Mouse (Mus musculus) embryonic facial prominence, embryonic 14.5 days (tissue): ENCODE measurements around the gene Sgms1. TPM values are rescaled to one million over a fixed set of nuclear protein-coding genes. Genes with fewer than 3 reads are reported as not detected.

Experiments used
- ATAC-seq: fragments of 200-750 bp; cut with Nextera tagmentation; 2 replicates; pipeline ENCODE4 v1.8.0; 2017; ENCODE audit warnings: low read depth, moderate number of reproducible peaks, moderate TSS enrichment
- DNase-seq: peaks from one replicate; pipeline ENCODE4 v3.0.0-alpha.2; 2015; ENCODE audit warnings: low spot score
- H3K27ac ChIP-seq: fragments of 300-500 bp; sonication (generic); replicated peaks from 2 replicates; pipeline ENCODE4 v1.5.1; 2014; ENCODE audit warnings: low read depth, mild to moderate bottlenecking, low read length, moderate library complexity
- H3K27me3 ChIP-seq: fragments of 300-500 bp; sonication (generic); replicated peaks from 2 replicates; pipeline ENCODE4 v1.6.1; 2014; ENCODE audit warnings: low read length; ENCODE audit not compliant: control insufficient read depth, insufficient read depth
- H3K36me3 ChIP-seq: fragments of 300-500 bp; sonication (generic); 2 replicates; pipeline ENCODE4 v1.6.1; 2014; ENCODE audit warnings: low read length, mixed read lengths; ENCODE audit not compliant: control insufficient read depth, insufficient read depth
- H3K4me1 ChIP-seq: fragments of 300-500 bp; sonication (generic); 2 replicates; pipeline ENCODE4 v1.6.1; 2014; ENCODE audit warnings: antibody characterized with exemption, low read length; ENCODE audit not compliant: control insufficient read depth, insufficient read depth
- H3K4me2 ChIP-seq: fragments of 300-500 bp; sonication (generic); 2 replicates; pipeline ENCODE4 v1.6.1; 2014; ENCODE audit warnings: low read depth, mild to moderate bottlenecking, low read length, moderate library complexity, mixed read lengths
- H3K4me3 ChIP-seq: fragments of 300-500 bp; sonication (generic); 2 replicates; pipeline ENCODE4 v1.5.1; 2014; ENCODE audit warnings: low read depth, mild to moderate bottlenecking, low read length
- H3K9ac ChIP-seq: fragments of 300-500 bp; sonication (generic); 2 replicates; pipeline ENCODE4 v1.6.1; 2014; ENCODE audit warnings: low read depth, mild to moderate bottlenecking, low read length, moderate library complexity, mixed read lengths
- H3K9me3 ChIP-seq: fragments of 300-500 bp; sonication (generic); 2 replicates; pipeline ENCODE4 v1.6.1; 2016; ENCODE audit warnings: low read length; ENCODE audit not compliant: control insufficient read depth
- WGBS: fragments of 180-500 bp; shearing (Covaris S2); extraction: QIAGEN DNeasy Blood & Tissue Kit; methylation state at CpG from one replicate; pipeline ENCODE4 v1.1.7; 2014; 5-methylcytosine and 5-hydroxymethylcytosine counted together
- polyA plus RNA-seq: library from polyadenylated mRNA; unstranded; fragments of >200 nt; fragmentation: Nextera tagmentation; extraction: Ambion mirVana; gene quantifications from 2 replicates; pipeline ENCODE4 v1.2.1, GENCODE M21; 2014

Gene Sgms1
- polyA plus RNA-seq, 1 experiment from 2014 or later, result 29.7 TPM

DNA sequence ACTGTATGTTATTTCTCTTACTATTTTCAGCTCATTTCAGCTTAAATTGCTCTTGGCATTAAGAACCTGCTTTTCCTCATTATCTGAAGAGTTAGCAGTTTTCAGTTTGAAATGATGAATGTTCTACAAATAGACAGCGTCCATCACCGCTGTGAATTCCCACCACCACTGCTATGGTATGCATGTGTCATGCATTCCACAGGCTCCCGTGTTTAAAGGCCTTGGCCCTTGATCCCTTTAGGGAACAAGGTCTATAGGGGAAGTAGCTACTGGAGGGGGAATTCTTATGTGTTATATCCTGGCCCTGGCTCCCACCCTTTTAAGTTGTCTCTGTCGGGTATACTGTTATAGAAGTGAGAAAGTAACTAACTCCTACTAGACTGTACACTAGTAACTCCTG is 210.0 kb downstream of the Sgms1 start:
- 49% methylated on average over 4 of the region's 4 CpGs for WGBS
- Histone ChIP-seq H3K4me1 (peaks cover 9% of the 10 kb centered on the region), H3K4me2 (no peak overlapping the region), H3K4me3 (no peak overlapping the region), H3K27me3 (no peaks in the 10 kb centered on the region), H3K36me3 (no peaks in the 10 kb centered on the region), H3K9me3 (no peaks in the 10 kb centered on the region), H3K9ac (no peak overlapping the region), H3K27ac (peak overlapping the region; percentile 1; the same call in 1 of the 2 replicates)
- ATAC-seq (no peak), DNase-seq (no peak)

DNA sequence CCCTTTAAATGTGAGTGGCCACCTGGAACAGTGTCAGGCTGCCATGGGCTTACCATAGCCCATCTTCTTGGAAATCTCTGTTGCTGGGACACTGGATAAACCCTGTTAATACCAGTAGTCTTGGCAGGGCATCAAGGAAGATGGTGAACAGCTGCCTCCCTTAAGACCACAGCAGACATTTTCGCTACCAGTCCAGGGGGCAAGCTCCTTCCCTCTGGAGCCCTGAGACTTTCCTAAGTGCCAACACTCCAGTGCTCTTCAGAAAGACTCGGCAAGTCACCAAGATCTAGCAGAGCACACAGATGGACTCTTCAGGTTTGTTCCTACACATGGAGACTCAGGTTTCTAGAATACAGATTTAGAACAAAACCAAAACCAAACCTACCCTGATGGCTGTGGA is 211.4 kb downstream of the Sgms1 start:
- Histone ChIP-seq H3K27me3 (no peaks in the 10 kb centered on the region), H3K27ac (no peak overlapping the region), H3K4me3 (no peak overlapping the region), H3K9me3 (no peaks in the 10 kb centered on the region), H3K4me2 (no peak overlapping the region), H3K4me1 (peaks cover 9% of the 10 kb centered on the region), H3K9ac (no peak overlapping the region), H3K36me3 (no peaks in the 10 kb centered on the region)
- WGBS, result 90% methylated on average over 2 of the region's 2 CpGs
- no peak for ATAC-seq
- DNase-seq, result no peak

DNA sequence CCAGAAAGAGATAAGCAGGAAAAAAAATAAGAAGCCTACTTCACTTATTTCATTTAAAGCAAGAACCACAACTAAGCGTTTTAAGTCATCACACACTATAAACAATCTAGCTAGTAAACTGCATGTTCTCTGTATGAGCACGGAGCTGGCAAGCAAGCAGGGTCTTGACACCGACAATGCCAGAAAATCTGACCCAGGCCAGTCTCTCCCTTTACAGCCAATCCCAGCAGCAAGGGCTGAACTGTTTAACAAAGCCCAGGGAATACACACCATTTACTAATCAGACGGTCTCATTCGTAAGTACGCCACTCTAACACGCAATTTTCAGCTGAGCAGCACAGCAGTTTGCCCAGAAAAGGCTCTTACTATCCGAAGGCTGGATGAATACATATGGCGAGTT is 213.1 kb downstream of the Sgms1 start:
- 82% methylated on average over 9 of the region's 9 CpGs for WGBS
- no peak overlapping the region for H3K27ac ChIP-seq
- no peaks in the 10 kb centered on the region for H3K36me3 ChIP-seq
- no peaks in the 10 kb centered on the region for H3K27me3 ChIP-seq
- H3K9ac ChIP-seq, result no peak overlapping the region
- no peak for ATAC-seq
- no peaks in the 10 kb centered on the region for H3K9me3 ChIP-seq
- H3K4me2 ChIP-seq, result no peak overlapping the region
- no peak overlapping the region for H3K4me3 ChIP-seq
- no peak for DNase-seq
- peaks cover 9% of the 10 kb centered on the region for H3K4me1 ChIP-seq

DNA sequence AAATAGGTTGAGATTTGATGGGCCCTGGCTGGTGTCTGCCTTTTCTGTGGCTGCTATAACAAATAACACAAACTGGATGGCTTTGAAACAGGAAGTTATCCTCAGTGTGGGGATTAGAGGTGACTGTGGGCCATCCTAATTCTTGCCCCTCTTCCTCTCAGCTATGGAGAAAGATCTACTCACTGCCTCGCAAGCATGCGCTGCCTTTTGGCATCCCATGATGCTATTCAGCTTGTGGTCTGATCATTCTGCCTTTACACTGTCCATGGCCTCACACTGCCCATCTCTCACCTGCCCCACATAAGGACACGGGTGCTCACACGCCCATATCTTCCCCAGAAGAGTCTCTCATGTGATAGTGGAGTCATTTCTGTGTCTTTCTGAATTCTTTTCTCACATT is 213.5 kb downstream of the Sgms1 start:
- Histone ChIP-seq H3K4me2 (no peak overlapping the region), H3K36me3 (no peaks in the 10 kb centered on the region), H3K4me3 (no peak overlapping the region), H3K27ac (no peak overlapping the region), H3K9me3 (no peaks in the 10 kb centered on the region), H3K9ac (no peak overlapping the region), H3K27me3 (no peaks in the 10 kb centered on the region), H3K4me1 (peaks cover 9% of the 10 kb centered on the region)
- DNase-seq, result no peak
- WGBS, result 91% methylated on average over 4 of the region's 4 CpGs
- ATAC-seq, result no peak

DNA sequence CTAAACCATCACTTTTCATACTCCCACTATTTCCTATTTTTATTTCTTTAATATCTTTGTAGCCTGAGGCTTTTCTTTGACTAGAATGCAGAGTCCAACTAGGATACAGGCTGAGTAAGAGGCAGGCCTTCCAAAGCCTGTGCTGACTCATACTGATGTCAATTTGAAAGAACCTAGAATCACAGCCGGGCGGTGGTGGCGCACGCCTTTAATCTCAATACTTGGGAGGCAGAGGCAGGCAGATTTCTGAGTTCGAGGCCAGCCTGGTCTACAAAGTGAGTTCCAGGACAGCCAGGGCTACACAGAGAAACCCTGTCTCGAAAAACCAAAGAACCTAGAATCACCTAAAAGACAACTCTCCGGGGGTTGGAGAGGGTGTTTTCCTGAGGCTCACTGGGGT is 214.5 kb downstream of the Sgms1 start:
- no peak for DNase-seq
- no peaks in the 10 kb centered on the region for H3K27me3 ChIP-seq

DNA sequence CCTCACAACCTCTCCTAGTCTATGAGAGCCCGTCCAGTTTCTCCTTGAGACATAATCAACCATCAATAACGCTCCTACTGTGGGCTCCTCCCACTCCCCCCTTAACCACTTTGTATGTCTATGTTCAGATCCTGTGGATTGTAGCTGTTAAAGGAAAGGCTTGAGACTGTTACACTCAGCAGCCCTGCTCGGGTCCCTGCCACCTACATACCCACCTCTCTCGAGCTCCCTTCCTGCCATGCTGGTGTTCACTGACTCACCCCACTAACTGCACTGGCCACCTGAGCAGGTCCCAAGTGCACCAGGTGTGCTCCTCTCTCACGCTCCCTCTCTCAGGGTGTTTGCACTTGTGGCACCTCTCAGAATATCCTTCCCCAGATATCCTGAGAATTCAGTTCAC is 215.0 kb downstream of the Sgms1 start:
- no peaks in the 10 kb centered on the region for H3K27me3 ChIP-seq
- DNase-seq (no peak), ATAC-seq (no peak)
- H3K9me3 ChIP-seq, result no peaks in the 10 kb centered on the region
- no peak overlapping the region for H3K4me2 ChIP-seq
- no peak overlapping the region for H3K27ac ChIP-seq
- WGBS, result 82% methylated on average over 5 of the region's 5 CpGs
- no peaks in the 10 kb centered on the region for H3K36me3 ChIP-seq
- H3K4me3 ChIP-seq, result no peak overlapping the region
- no peak overlapping the region for H3K9ac ChIP-seq
- peaks cover 1% of the 10 kb centered on the region for H3K4me1 ChIP-seq

More for the DNA sequence above, 214.5 kb downstream of the Sgms1 start:
- no peak overlapping the region for H3K4me3 ChIP-seq
- no peaks in the 10 kb centered on the region for H3K36me3 ChIP-seq
- no peak overlapping the region for H3K9ac ChIP-seq
- no peaks in the 10 kb centered on the region for H3K9me3 ChIP-seq
- WGBS, result 97% methylated on average over 7 of the region's 7 CpGs
- H3K27ac ChIP-seq, result no peak overlapping the region
- ATAC-seq, result no peak
- no peak overlapping the region for H3K4me2 ChIP-seq
- peaks cover 6% of the 10 kb centered on the region for H3K4me1 ChIP-seq

DNA sequence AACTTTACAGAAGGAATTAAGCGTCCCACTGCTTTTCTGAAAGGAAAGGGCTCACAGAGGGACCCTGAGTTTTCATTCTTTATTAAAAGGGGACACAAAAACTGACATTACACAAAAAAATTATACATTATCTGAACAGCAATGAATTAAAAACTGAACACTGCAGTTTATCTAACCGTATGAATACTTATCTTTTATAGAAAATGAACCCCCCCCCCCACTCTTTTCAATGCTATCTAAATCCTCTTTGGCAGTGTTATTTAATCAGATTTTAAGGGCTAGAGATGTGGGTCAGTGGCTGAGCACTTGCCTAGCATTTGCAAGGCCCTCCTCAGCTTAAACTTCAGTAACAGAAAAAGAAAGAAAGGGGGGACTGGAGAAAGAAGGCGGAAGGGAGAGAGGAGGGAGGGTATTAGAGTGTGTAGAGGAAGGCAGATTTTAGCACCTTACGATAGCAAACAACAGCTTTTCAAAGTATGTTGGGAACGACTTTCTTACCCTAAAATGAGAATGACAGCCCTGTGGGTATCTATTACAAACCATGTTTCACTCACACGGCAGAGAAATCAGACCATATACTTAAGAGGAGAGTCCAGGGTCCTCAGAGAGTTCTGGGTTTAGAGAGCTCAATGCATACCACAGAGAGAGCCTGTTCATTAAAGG is 215.9 kb downstream of the Sgms1 start:
- Histone ChIP-seq H3K4me1 (no peaks in the 10 kb centered on the region), H3K9ac (no peak overlapping the region), H3K27me3 (no peaks in the 10 kb centered on the region), H3K9me3 (no peaks in the 10 kb centered on the region), H3K27ac (no peak overlapping the region), H3K36me3 (no peaks in the 10 kb centered on the region), H3K4me2 (no peak overlapping the region), H3K4me3 (no peak overlapping the region)
- DNase-seq (no peak), ATAC-seq (no peak)
- WGBS, result 67% methylated on average over 6 of the region's 6 CpGs

DNA sequence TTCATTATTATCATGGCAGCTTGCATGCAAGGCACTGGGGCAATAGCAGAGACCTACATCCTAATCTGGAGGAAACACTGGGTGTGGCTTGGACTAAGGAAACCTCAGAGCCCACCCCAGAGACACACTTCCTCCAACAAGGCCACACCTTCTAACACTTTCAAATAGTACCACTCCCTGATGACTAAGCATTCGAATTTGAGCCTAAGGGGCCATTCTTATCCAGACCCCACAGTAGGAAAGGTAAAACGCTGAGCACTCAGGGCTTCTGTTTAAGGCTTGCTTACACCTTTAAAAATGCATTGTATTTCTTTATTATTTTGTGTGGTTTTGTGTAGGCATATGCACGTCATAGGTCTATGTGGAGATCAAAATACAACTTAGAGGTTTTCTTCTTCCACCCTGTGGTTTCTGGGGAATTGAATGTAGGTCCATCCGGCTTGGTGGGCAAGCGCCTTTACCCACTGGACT is 217.0 kb downstream of the Sgms1 start:
- no peak overlapping the region for H3K9ac ChIP-seq
- H3K36me3 ChIP-seq, result no peaks in the 10 kb centered on the region
- DNase-seq (peak; percentile 29), ATAC-seq (no peak)
- no peak overlapping the region for H3K4me2 ChIP-seq
- no peaks in the 10 kb centered on the region for H3K4me1 ChIP-seq
- 77% methylated on average over 5 of the region's 5 CpGs for WGBS
- H3K4me3 ChIP-seq, result no peak overlapping the region
- H3K27me3 ChIP-seq, result no peaks in the 10 kb centered on the region
- H3K27ac ChIP-seq, result no peak overlapping the region
- no peaks in the 10 kb centered on the region for H3K9me3 ChIP-seq

DNA sequence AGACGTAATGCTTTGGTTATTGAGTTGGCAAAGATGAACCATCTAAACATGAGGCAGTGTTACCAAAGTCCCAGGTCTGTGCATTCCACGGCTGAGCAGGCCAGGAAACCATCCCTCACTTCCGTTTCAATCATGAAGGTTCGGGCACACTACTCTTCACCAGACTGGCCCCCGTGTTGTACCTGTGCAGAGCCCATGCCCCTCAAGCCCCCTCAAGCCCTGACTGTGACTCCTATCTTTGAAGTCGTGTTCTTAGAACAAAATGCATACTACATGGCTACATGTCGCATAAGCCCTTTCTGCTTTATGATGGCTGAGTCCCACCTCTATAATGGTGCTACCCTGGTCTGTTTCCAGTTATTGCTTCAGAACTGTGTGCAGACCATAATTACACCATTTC is 217.5 kb downstream of the Sgms1 start:
- DNase-seq, result no peak
- H3K4me2 ChIP-seq, result no peak overlapping the region
- no peak overlapping the region for H3K27ac ChIP-seq
- H3K4me3 ChIP-seq, result no peak overlapping the region
- H3K4me1 ChIP-seq, result no peaks in the 10 kb centered on the region
- H3K27me3 ChIP-seq, result no peaks in the 10 kb centered on the region
- WGBS, result 90% methylated on average over 7 of the region's 7 CpGs
- H3K36me3 ChIP-seq, result no peaks in the 10 kb centered on the region
- H3K9ac ChIP-seq, result no peak overlapping the region
- H3K9me3 ChIP-seq, result no peaks in the 10 kb centered on the region
- ATAC-seq, result no peak
